Mouse (Mus musculus) gastrocnemius, adult 8-10 months (tissue): ENCODE measurements around the gene Tbl1xr1. TPM values are rescaled to one million over a fixed set of nuclear protein-coding genes. Genes with fewer than 3 reads are reported as not detected.

Experiments
- DNase-seq, 2 experiments: peaks; one replicate each; pipeline ENCODE4 v3.0.0; 2022; ENCODE audit warnings: low spot score in 2 of 2
- total RNA-seq, 4 experiments: library from RNA; stranded (reverse); gene quantifications; 2 replicates each; pipeline ENCODE4 v1.2.4; 2022

Gene Tbl1xr1
- total RNA-seq, 4 experiments from 2014 or later = 52.3 to 65.0 (median 60.7) TPM

- DNase-seq = no peak
Observed at GRCm38 (mm10) chr3:22194185-22194856, 117.9 kb downstream of the Tbl1xr1 start.

- no peak for DNase-seq
Observed at GRCm38 (mm10) chr3:22198802-22199201, 122.3 kb downstream of the Tbl1xr1 start.

GRCm38 (mm10) chr3:22204186-22204585 lies 127.7 kb downstream of the Tbl1xr1 start:
- DNase-seq = no peak

GRCm38 (mm10) chr3:22221557-22221956 lies 145.1 kb downstream of the Tbl1xr1 start:
- DNase-seq = no peak

- no peak for DNase-seq
Observed at GRCm38 (mm10) chr3:22222351-22222750, 145.9 kb downstream of the Tbl1xr1 start.

GRCm38 (mm10) chr3:22223023-22223422 lies 146.6 kb downstream of the Tbl1xr1 start:
- no peak for DNase-seq

GRCm38 (mm10) chr3:22228052-22228451 lies 151.6 kb downstream of the Tbl1xr1 start:
- no peak for DNase-seq

GRCm38 (mm10) chr3:22230635-22231034 lies 154.2 kb downstream of the Tbl1xr1 start:
- no peak for DNase-seq

- DNase-seq = no peak
Observed at GRCm38 (mm10) chr3:22238106-22238900, 161.9 kb downstream of the Tbl1xr1 start.
